Mouse (Mus musculus) left cerebral cortex, adult 8-10 months (tissue): ENCODE measurements around the gene Ibsp. TPM values are rescaled to one million over a fixed set of nuclear protein-coding genes. Genes with fewer than 3 reads are reported as not detected.

Experiments used
- DNase-seq, 2 experiments: peaks; one replicate each; pipeline ENCODE4 v3.0.0; 2022; ENCODE audit warnings: low spot score in 2 of 2
- microRNA-seq, 2 experiments: library from miRNA; unstranded; fragments of <30 nt; microRNA quantifications; one replicate each; pipeline ENCODE4 v1.2.0; 2022
- total RNA-seq, 4 experiments: library from RNA; stranded (reverse); gene quantifications; 2 replicates each; pipeline ENCODE4 v1.2.4; 2022

Ibsp gene
- total RNA-seq, 4 experiments from 2014 or later, result 0.16 to 0.23 TPM; not detected in 2

- DNase-seq, result no peak
These were observed 43.9 kb downstream of the Ibsp start for GRCm38 (mm10) chr5:104342881-104343280.

- DNase-seq, result no peak
These were observed 45.7 kb downstream of the Ibsp start for GRCm38 (mm10) chr5:104344526-104345240.

GRCm38 (mm10) chr5:104345241-104345630 lies 46.3 kb downstream of the Ibsp start:
- DNase-seq, result no peak

GRCm38 (mm10) chr5:104351041-104351440 lies 52.1 kb downstream of the Ibsp start:
- no peak for DNase-seq

GRCm38 (mm10) chr5:104351874-104352273 lies 52.9 kb downstream of the Ibsp start:
- no peak for DNase-seq

- DNase-seq, result no peak
These were observed 58.6 kb downstream of the Ibsp start for GRCm38 (mm10) chr5:104357575-104357974.

- no peak for DNase-seq
These were observed 59.6 kb downstream of the Ibsp start for GRCm38 (mm10) chr5:104358592-104358991.

- DNase-seq, result no peak
These were observed 60.3 kb downstream of the Ibsp start for GRCm38 (mm10) chr5:104359257-104359656.

Small RNAs within 50 kb of the gene (microRNA-seq; reads per million reads assigned to microRNA genes)
- 0 reads per million in 2 experiments for gene Gm23616

Other genes with a start within 250 kb of the Ibsp start
- not detected for gene Gm17660, start 221.6 kb upstream of the Ibsp start, total RNA-seq
- gene Sparcl1, start 185.4 kb upstream of the Ibsp start, total RNA-seq, result 1,000 to 10,000 TPM; 1,561 to 1,708 (median 1,583) TPM
- gene Dspp, start 128.5 kb upstream of the Ibsp start, total RNA-seq, result under 1 TPM in 2 of 4 experiments, not detected in 2; 0.12 to 0.13 TPM
- gene Dmp1, start 96.6 kb upstream of the Ibsp start, total RNA-seq, result 1 to 10 TPM; 5.0 to 6.8 (median 5.8) TPM
- not detected for gene Mepe, start 26.2 kb downstream of the Ibsp start, total RNA-seq
- 10 to 100 TPM; 13.9 to 18.3 (median 15.7) TPM for gene Spp1, start 135.9 kb downstream of the Ibsp start, total RNA-seq
- 10 to 100 TPM; 26.2 to 29.1 (median 28.6) TPM for gene Pkd2, start 160.3 kb downstream of the Ibsp start, total RNA-seq
- 10 to 100 TPM; 11.5 to 13.3 (median 12.4) TPM for gene BC005561, start 209.2 kb downstream of the Ibsp start, total RNA-seq